Mouse (Mus musculus) MEL (cell line): Measurements from ENCODE around the gene Klc1.

Experiments used
- CTCF ChIP-seq, 3 experiments: IDR thresholded peaks in 2 of 3; conservative IDR thresholded peaks in 1 of 3; 2 replicates each; pipeline ENCODE4 v1.5.1; 2011 to 2012; ENCODE audit warnings: low read length in 3 of 3, low read depth in 2 of 3, mild to moderate bottlenecking in 2 of 3, improper control_type of control experiment in 1 of 3, inconsistent platforms in 1 of 3, mixed read lengths in 1 of 3, moderate library complexity in 1 of 3; ENCODE audit not compliant: control insufficient read depth in 1 of 3, insufficient read depth in 1 of 3, poor library complexity in 1 of 3, severe bottlenecking in 1 of 3
- EP300 ChIP-seq, 2 experiments: IDR thresholded peaks; 2 replicates each; pipeline ENCODE4 v1.6.1; 2011; ENCODE audit warnings: improper control_type of control experiment in 2 of 2, low read length in 2 of 2, low read depth in 1 of 2, mild to moderate bottlenecking in 1 of 2
- GATA1 ChIP-seq: IDR thresholded peaks from 2 replicates; pipeline ENCODE4 v1.6.1; 2011; ENCODE audit warnings: low read depth, low read length, improper control_type of control experiment
- MAX ChIP-seq: IDR thresholded peaks from 2 replicates; pipeline ENCODE4 v1.6.1; 2011; ENCODE audit warnings: low read length, improper control_type of control experiment
- MYB ChIP-seq: IDR thresholded peaks from 2 replicates; pipeline ENCODE4 v1.6.1; 2011; ENCODE audit warnings: mild to moderate bottlenecking, low read depth, low read length, improper control_type of control experiment
- NELFE ChIP-seq: IDR thresholded peaks from 2 replicates; pipeline ENCODE4 v1.6.1; 2011; ENCODE audit warnings: low read depth, low read length, improper control_type of control experiment
- POLR2A ChIP-seq, 2 experiments: IDR thresholded peaks; 2 replicates each; pipeline ENCODE4 v1.6.1; 2011 to 2012; ENCODE audit warnings: low read length in 2 of 2, mild to moderate bottlenecking in 2 of 2, control low read depth in 1 of 2, improper control_type of control experiment in 1 of 2, low read depth in 1 of 2, moderate library complexity in 1 of 2; ENCODE audit not compliant: control insufficient read depth in 1 of 2, insufficient read depth in 1 of 2, poor library complexity in 1 of 2
- POLR2AphosphoS2 ChIP-seq: IDR thresholded peaks from 2 replicates; pipeline ENCODE4 v1.6.1; 2011; ENCODE audit warnings: low read length, improper control_type of control experiment
- POLR2AphosphoS5 ChIP-seq: IDR thresholded peaks from 2 replicates; pipeline ENCODE4 v1.6.1; 2012; ENCODE audit warnings: low read depth, borderline replicate concordance, mild to moderate bottlenecking, inconsistent platforms, low read length, moderate library complexity, mixed read lengths
- RCOR1 ChIP-seq: IDR thresholded peaks from 2 replicates; pipeline ENCODE4 v1.6.1; 2012; ENCODE audit warnings: low read depth, mild to moderate bottlenecking, inconsistent platforms, low read length, improper control_type of control experiment
- SIN3A ChIP-seq: IDR thresholded peaks from 2 replicates; pipeline ENCODE4 v1.6.1; 2012; ENCODE audit warnings: low read length, improper control_type of control experiment, inconsistent platforms
- SMC3 ChIP-seq: IDR thresholded peaks from 2 replicates; pipeline ENCODE4 v1.6.1; 2011; ENCODE audit warnings: low read depth, low read length, improper control_type of control experiment
- UBTF ChIP-seq: IDR thresholded peaks from 2 replicates; pipeline ENCODE4 v1.6.1; 2012; ENCODE audit warnings: low read depth, mild to moderate bottlenecking, inconsistent platforms, low read length, improper control_type of control experiment, moderate library complexity, borderline replicate concordance; ENCODE audit not compliant: insufficient read depth
- ZC3H11A ChIP-seq: IDR thresholded peaks from 2 replicates; pipeline ENCODE4 v1.6.1; 2012; ENCODE audit warnings: low read depth, mild to moderate bottlenecking, inconsistent platforms, low read length, improper control_type of control experiment

GRCm38 (mm10) chr12:111756698-111757082 lies 2.0 kb upstream of the Klc1 start:
- TF ChIP-seq POLR2A (IDR thresholded peaks at IDR 0.05; ENCODE audit: control insufficient read depth in 1 of 2, insufficient read depth in 1 of 2, low read depth in 1 of 2, low read length in 2 of 2, poor library complexity in 1 of 2) (no peak), CTCF (IDR thresholded peaks at IDR 0.05 in 2 of 3, conservative IDR thresholded peaks at IDR 0.05 in 1 of 3; ENCODE audit: control insufficient read depth in 1 of 3, insufficient read depth in 1 of 3, low read depth in 2 of 3, low read length in 3 of 3, poor library complexity in 1 of 3, severe bottlenecking in 1 of 3) (no peak), SIN3A (0 out of 2 replicates have a peak, but pooled peaks have one; percentile 16), UBTF (no peak), EP300 (IDR thresholded peaks at IDR 0.05; ENCODE audit: low read depth in 1 of 2, low read length in 2 of 2) (no peak), MYB (no peak), NELFE (no peak), SMC3 (no peak), ZC3H11A (no peak), POLR2AphosphoS2 (no peak), GATA1 (no peak), RCOR1 (no peak), MAX (no peak), POLR2AphosphoS5 (no peak)
